Mouse (Mus musculus) left cerebral cortex, postnatal 25 days (tissue): ENCODE measurements around the gene Kcnh1. TPM values are rescaled to one million over a fixed set of nuclear protein-coding genes. Genes with fewer than 3 reads are reported as not detected.

Experiments
- DNase-seq, 2 experiments: peaks; one replicate each; pipeline ENCODE4 v3.0.0; 2022; ENCODE audit warnings: low spot score in 2 of 2, mixed read lengths in 1 of 2
- intact Hi-C: fragments of 180-260 bp; cut with DNase I; formaldehyde crosslinking; loops from one replicate; pipeline ENCODE4 v1.15.1; 2025
- total RNA-seq, 2 experiments: library from RNA; stranded (reverse); gene quantifications; 2 replicates each; pipeline ENCODE4 v1.2.3; 2021

Kcnh1 gene
- total RNA-seq: 10 to 100 TPM; 76.5 to 81.5 TPM

DNA sequence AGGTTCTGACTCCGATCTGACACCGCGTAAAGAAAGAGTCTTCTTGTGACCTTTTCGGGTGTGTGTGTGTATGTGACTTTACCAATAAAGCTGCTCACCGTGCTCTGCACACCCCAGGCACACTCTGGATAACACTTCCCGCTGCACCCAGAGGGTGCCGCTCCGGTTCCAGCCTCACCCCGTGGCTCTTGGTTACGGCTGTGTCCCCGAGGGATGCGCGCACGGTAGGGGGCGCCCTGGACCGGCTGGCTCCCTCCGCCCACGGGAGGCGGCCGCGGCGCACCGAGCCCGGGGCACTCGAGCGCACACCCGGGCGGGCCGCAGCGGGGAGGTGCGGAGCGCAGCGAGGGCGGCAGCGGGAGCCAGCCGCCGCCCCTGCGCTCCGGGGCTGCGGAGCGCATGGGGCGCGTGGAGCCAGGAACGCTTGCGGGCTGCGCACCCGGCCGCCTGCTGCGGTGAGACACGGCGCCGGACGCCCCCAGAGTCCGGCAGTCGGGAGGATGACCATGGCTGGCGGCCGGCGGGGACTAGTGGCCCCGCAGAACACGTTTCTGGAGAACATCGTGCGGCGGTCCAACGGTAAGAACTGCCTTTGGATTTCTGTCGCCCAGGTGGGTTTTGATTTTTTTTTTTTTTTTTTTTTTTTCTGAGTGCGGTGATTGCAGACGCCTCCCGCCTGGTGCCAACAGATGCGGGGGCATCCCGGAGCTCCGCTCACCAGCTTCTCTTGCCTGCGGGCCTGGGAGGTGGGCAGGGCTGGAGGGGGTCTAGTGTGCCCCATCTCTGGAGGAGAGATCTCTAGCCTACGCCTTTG, at the start of gene Kcnh1:
Gene Kcnh1 (plus strand): TSS at position 267 of the 814 bp plus-strand sequence.
- intact Hi-C loops: loop anchor here (1.0 to 10.0 kb wide), 6 partner anchors 152 to 460 kb away; no protein-coding TSS in a partner anchor
- DNase-seq: peak; percentile 93 to 97

DNA sequence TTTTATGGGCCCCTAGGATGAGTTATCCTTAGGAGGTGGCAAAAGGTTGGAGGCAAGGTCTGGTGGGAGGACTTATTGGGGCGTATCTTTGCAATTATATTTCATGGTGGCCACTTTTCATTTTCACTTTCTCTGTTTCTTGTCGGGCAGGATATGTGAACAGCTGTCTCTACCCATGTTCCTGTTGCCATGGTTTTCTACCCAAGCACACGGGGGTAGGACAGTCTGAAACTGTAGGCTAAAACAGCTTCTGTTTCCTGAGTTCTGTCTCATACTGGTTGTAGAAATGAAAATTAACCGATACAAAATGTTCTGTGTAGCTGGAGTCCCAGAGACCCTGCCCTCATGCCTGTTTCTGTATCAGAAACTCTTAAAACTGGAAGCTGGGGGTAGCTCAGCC, 39.4 kb upstream of the Kcnh1 start:
- intact Hi-C loops: no loop called here
- peak in 1 of 2 experiments; percentile 22 for DNase-seq

GRCm38 (mm10) chr1:192171477-192171876, 19.1 kb upstream of the Kcnh1 start:
- DNase-seq: no peak
- intact Hi-C loops: loop anchor here (1.0 kb wide), 1 partner anchor 18 kb away; no protein-coding TSS in a partner anchor

DNA sequence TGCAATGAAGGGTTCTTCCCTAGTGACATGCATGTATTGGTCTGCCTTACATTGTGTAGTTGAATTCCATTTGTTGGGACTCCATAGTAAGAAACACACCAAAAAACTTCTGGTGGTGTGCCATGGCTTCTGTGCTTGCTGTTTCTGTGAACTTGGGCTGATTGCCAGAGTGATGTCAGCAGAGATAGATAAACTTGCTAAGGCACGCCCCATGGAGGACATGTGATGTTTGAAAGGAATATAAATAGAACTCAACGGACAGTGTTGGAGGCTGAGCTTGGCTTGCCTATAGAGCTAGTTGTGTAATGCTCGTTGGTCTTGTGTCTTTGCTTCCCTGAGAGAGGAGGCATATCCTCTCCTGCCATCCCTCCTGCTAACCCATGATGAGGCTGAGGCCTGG, 10.7 kb upstream of the Kcnh1 start:
- no peak for DNase-seq
- intact Hi-C loops: no loop called here

DNA sequence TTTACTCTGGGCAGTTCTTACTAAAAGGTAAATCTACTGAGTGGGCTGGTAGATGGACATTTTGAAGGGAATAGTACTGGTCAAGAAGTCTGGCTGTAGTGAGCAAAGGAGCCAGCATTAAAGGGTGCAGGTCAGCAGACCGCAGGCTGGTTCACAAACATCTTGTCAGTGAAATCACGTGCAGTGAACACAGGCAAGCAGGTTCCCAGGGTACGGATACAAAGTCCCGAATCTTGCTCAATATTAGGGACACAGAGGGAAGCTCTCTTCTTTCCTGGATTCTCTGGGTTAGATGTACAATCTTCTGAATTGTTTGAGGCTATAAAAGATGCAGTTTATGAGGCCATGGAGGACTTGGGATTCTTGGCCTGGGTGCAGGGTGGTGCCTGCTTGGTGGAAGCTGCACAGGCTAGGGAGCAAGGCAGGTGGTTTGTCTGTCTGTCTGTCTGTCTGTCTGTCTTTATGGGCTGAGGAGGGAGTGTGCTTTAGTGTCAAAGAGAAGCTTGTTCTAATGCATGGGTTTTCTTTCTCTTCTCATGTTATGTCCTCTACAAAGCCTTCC, 8.8 kb upstream of the Kcnh1 start:
- intact Hi-C loops: no loop called here
- DNase-seq: no peak

- intact Hi-C loops: loop anchor here (1.0 kb wide), 2 partner anchors 18 to 523 kb away; no protein-coding TSS in a partner anchor
- peak; percentile 45 to 88 for DNase-seq
These were observed 1.5 kb upstream of the Kcnh1 start for GRCm38 (mm10) chr1:192189056-192189455.

DNA sequence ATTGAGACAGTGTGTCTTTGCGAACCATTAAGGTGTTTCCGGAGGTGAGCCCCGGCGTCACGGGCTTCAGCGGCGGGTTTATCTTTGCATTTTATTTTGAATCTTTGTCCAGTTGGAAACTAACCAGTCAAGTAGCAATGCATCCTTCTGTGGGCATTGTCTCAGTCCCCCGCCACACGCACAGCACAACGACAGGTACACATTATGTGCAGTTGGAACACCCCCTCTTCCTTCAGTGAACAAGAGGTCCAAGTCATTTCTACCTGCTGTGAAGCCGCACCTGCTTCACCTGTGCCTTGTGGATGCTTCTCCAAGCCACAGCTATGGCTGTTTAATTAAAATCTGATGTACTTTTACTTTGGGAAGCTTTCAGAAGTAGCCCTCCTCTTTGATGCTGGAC, 803 bp upstream of the Kcnh1 start:
- no peak for DNase-seq
- intact Hi-C loops: loop anchor here (1.0 to 10.0 kb wide), 8 partner anchors 18 to 523 kb away; no protein-coding TSS in a partner anchor

- DNase-seq: peak in 1 of 2 experiments; percentile 36
These were observed 707 bp downstream of the Kcnh1 start for GRCm38 (mm10) chr1:192191322-192191639.

DNA sequence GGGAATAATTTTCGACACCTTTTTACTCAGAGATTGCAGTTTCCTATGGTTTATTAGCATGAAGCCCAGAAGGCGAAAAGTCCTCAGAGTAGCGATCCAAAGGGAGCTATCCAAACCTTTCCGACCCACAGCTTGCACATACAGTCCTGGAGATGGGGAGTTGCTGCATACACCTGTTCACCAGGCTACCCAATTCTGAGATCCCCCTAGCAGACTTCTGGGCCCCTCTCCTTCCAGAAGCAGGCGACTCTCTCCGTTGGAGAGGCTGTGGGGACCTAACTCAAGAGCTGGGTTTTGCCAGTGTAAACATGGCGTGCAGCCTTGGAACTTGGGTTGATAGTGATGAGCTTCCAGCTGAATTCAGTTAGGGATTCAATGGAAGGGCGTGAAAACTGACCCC, 1.3 kb downstream of the Kcnh1 start:
- DNase-seq: no peak
- intact Hi-C loops: loop anchor here (2.0 to 10.0 kb wide), 5 partner anchors 150 to 459 kb away; no protein-coding TSS in a partner anchor

More at GRCm38 (mm10) chr1:192191322-192191639, 707 bp downstream of the Kcnh1 start:
- intact Hi-C loops: loop anchor here (2.0 to 10.0 kb wide), 5 partner anchors 151 to 460 kb away; no protein-coding TSS in a partner anchor

DNA sequence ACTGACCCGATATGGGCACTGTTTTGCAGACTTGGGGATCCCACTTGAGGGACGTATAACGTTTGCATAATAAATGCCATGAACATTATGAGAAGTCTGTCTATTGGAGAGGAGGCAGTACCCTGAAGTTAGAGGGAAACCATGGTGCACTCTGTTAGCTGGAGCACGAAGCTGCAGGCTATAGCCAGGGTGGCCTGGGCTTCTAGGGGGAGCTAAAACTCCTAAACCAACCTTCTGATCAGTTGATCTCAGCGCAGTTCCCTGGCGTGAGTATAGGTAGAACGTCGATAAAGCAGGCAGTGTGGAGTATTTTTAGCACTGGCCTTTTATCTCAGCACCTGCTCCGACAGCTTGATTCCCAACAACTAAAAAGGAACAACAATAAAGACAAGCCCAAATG, 2.1 kb downstream of the Kcnh1 start:
- intact Hi-C loops: loop anchor here (5.0 to 10.0 kb wide), 4 partner anchors 150 to 292 kb away; no protein-coding TSS in a partner anchor
- peak in 1 of 2 experiments; percentile 46 for DNase-seq

GRCm38 (mm10) chr1:192193656-192194055, 3.1 kb downstream of the Kcnh1 start:
- intact Hi-C loops: loop anchor here (5.0 to 10.0 kb wide), 4 partner anchors 149 to 291 kb away; no protein-coding TSS in a partner anchor
- peak; percentile 33 to 78 for DNase-seq

- intact Hi-C loops: loop anchor here (10.0 kb wide), 1 partner anchor 287 kb away; no protein-coding TSS in a partner anchor
These were observed 6.9 kb downstream of the Kcnh1 start for GRCm38 (mm10) chr1:192197495-192197894.

DNA sequence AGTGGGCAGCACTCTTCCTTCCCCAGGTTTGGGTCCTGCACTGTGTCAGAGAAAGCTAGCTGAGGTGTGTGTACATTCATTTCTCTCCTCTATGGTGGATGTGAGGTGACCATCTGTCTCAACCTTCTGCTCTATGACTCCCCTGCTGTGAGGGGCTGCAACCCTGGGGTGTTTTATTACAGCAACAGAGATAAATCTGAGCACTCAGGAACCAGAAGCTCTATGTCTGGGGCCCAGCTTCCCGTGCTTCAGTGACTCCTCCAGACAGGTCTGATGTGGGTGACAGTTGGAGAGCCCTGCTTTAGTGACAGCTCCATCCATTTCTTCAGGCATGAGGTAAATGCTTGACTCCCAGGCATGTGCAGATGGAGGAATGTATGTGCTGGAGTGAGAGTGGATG, 12.4 kb downstream of the Kcnh1 start:
- no peak for DNase-seq
- intact Hi-C loops: no loop called here

More at GRCm38 (mm10) chr1:192197495-192197894, 6.9 kb downstream of the Kcnh1 start:
- peak in 1 of 2 experiments; percentile 39 for DNase-seq

GRCm38 (mm10) chr1:192207956-192208355, 17.4 kb downstream of the Kcnh1 start:
- intact Hi-C loops: no loop called here

DNA sequence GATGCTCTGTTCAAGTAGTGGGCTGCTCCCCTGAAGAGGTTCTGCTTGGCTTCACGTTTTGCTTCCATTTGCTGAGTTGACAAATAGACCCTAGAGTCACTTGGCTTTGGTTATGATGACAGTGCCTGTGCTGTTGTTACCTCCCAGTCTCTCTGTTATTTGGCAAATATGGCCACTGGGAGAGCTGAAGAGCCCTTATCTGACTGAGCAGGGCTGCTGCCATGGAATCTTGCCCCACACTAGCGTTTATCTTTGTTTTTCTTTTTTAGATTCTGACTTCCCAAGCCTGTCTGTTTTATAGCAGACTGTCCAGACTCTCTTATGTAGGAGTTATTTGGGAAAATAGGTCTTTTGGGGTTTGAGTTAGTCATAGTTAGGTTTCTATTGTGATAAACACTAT, 21.9 kb downstream of the Kcnh1 start:
- intact Hi-C loops: no loop called here

More at GRCm38 (mm10) chr1:192207956-192208355, 17.4 kb downstream of the Kcnh1 start:
- DNase-seq: no peak

DNA sequence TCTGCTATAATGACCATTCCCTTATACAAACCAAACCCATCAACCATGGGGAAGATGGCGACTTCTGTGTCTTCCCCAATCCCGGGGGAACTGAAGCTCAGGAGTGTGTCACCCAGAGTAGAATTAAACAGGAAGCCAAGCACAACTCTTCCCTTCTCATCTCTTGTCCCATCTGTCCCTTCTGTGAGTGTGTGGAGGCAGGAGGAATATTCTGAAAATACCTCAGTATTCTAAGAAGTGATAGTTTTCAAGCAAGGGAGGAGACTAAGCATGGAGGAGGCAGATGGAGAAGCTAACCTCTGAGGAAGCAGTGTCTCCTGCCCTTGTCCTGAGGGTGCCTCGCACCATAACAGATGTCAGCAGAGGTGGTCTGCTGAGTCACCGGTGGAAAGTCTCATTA, 24.1 kb downstream of the Kcnh1 start:
- intact Hi-C loops: no loop called here
- peak in 1 of 2 experiments; percentile 63 for DNase-seq

More for the DNA sequence above, 21.9 kb downstream of the Kcnh1 start:
- DNase-seq: no peak

DNA sequence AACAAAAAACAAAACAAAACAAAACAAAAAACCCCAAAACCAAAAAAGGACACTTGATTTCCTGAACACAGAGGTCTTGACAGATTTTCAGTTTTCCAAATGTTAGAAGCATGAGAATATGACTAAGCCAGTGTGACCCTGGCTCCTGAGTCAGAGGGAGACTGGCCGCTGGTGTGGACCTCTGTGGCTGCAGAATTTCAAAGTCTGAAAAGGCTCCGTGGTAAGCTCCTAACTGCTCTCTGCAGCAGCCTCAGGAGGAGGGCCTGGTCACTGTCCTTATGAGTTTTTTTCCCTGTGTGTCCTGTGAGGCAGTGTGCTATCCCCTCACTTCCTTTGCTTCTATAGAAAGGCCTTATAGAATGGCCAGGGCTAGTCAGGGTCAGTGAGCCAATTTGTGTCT, 29.6 kb downstream of the Kcnh1 start:
- intact Hi-C loops: no loop called here
- DNase-seq: no peak

GRCm38 (mm10) chr1:192224161-192224560, 33.6 kb downstream of the Kcnh1 start:
- DNase-seq: no peak

GRCm38 (mm10) chr1:192232696-192233095, 42.1 kb downstream of the Kcnh1 start:
- intact Hi-C loops: no loop called here
- DNase-seq: peak in 1 of 2 experiments; percentile 58

More at GRCm38 (mm10) chr1:192224161-192224560, 33.6 kb downstream of the Kcnh1 start:
- intact Hi-C loops: no loop called here

DNA sequence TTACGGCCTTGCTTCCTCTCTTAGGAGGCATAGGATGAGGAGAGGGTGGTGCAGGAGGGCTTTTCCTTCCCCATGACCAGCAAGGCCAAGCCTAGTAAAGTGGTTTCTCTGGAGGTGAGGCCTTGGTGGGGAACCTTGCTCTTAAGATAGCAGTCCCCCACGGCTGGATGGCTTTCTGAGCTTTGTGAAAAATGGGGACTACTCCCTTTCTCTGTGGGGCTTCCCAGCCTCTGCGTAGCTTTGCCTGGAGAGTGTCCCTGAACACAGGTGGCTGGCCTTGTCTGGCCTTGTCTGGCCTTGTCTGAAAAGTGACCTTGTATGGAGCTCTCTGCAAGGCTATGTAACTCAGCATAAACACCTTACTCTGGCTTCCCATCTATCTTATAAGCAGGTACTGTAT, 56.3 kb downstream of the Kcnh1 start:
- DNase-seq: no peak
- intact Hi-C loops: no loop called here
